Mouse (Mus musculus): ENCODE measurements at regions not wholly inside any gene's neighbourhood (a gene's known extent, or its start where the extent isn't known, plus 50 kb on each side); places are given as distances from the start of the nearest gene placed in this dataset.
A peak's percentile ranks its signal among the peaks of the same experiment; 100 is the strongest.

GRCm38 (mm10) chr2:39633041-39633440 is 406.8 kb upstream of the Ppp6c start:
- DNase-seq = no peak

GRCm38 (mm10) chr2:39614221-39614620 is 388.0 kb upstream of the Ppp6c start:
- peak; percentile 27 to 33 for DNase-seq

- peak; percentile 91 to 94 for DNase-seq
Measured at GRCm38 (mm10) chr2:39612809-39613208, 386.6 kb upstream of the Ppp6c start.

- peak in 1 of 2 experiments; percentile 54 for DNase-seq
Measured at GRCm38 (mm10) chr2:39612236-39612635, 386.0 kb upstream of the Ppp6c start.

- DNase-seq = peak; percentile 62 to 67
Measured at GRCm38 (mm10) chr2:39602256-39602655, 376.0 kb upstream of the Ppp6c start.

GRCm38 (mm10) chr2:39558193-39558592 is 331.9 kb upstream of the Ppp6c start:
- no peak for DNase-seq

GRCm38 (mm10) chr2:39507984-39508383 is 281.7 kb upstream of the Ppp6c start:
- no peak for DNase-seq

GRCm38 (mm10) chr2:39483208-39483912 is 257.1 kb upstream of the Ppp6c start:
- DNase-seq = peak; percentile 54 to 60

GRCm38 (mm10) chr2:39482608-39483007 is 256.4 kb upstream of the Ppp6c start:
- DNase-seq = peak; percentile 36 to 56

- DNase-seq = no peak
Measured at GRCm38 (mm10) chr2:39480236-39480635, 254.0 kb upstream of the Ppp6c start.

GRCm38 (mm10) chr2:39472925-39473324 is 246.7 kb upstream of the Ppp6c start:
- DNase-seq = peak; percentile 5 to 9
